Mouse (Mus musculus): Measurements from ENCODE around the gene Fstl5.

The Fstl5 gene

DNA sequence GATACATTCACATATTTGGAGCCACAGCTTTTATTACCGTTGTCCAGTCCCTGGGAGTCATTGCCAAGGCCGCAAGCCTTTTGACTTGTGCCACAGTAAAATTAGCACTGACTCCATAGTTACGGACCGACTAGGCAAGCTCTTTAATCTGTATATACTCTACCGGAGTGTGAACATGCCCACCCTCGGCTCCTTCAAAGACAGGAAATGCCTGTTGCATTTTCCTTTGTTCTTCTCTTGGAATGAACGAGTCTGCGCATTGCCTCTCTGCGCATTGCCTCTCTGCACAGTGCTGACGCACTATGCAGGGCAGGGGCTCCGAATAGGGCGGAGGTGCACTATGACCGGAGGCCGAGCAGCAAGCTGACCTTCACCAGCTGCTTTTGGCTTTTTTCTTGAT lies 434.7 kb downstream of the Fstl5 start:
- DNase-seq (ENCODE audit: low spot score): no peak

DNA sequence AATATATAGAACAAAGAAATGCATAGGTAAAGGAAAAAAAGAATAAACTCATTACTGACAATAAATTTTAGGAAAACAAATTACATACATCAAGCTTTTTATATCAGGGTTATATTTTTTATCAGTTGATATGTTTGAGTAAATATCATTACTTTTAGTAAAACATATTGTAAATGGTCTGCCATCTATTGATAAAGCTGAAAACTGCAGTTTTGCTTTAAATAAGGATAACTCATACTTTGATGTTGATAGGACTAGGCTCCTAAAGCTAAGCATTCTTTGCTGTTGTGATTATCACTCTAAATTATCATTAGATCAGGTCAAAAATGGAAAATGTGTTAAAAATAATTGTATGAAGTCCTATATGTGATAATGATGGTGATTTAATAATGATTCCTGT lies 493.3 kb downstream of the Fstl5 start:
- DNase-seq (ENCODE audit: low spot score): no peak

DNA sequence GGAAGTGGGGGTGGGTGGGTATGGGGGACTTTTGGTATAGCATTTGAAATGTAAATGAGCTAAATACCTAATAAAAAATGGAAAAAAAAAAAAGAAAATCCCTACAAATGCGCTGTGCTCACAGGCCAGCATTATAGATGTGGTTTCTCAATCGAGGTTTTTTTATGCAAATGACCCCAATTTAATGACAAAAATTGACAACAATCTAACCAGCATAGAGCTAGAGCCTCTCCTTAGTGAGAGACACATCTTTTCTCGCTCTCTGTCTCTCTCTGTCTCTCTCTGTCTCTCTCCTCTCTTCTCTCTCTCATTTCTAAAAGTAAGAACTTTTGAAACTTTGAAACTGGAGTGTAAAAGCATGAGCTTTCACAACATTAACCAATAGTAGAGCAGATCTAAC lies 498.4 kb downstream of the Fstl5 start:
- DNase-seq (ENCODE audit: low spot score): no peak

DNA sequence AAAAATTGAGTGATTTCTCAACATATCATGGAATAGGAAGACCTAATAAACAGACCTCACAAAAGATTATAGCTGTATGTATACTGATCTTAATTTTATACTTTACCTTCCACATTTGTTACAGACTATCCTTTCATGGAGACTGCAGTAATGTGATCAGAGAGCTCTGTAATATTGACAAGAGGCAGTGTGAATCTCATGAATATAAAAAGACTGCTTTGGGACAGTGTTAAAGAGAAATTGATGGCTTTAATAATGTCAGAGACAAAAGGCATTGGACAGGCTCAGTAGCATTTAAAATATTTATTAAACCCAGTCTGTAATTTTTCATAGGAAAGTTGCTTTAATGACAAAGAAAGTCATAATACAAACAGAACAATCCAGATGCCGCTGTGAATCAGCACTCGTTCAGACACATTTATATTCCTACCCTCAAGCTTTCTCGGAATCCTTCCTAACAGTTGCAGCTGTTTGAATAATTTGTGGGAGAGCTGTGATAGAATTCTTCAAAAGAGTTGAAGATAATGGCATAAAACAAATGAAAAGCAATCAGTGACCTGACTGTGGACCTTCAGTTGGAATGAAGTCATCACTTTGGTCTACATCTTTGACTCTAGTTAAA lies 499.0 kb downstream of the Fstl5 start:
- DNase-seq (ENCODE audit: low spot score): no peak

DNA sequence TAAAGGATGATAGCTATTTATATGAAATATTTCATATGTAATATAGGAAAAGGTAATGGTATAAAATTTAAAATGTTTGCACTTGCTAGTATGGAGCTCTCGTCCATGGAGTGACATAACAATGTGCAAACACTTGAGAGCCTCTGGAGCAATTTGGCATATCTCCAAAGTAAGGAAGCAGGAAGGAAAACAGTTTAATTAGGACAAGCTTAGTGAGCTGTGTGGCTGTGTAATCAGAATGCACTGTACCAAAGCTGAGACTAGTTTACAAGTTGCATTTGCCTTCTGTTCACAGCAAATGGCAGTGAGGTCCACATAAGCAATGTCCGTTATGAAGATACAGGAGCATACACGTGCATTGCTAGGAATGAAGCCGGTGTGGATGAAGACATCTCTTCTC lies 519.1 kb downstream of the Fstl5 start:
- DNase-seq (ENCODE audit: low spot score): no peak

DNA sequence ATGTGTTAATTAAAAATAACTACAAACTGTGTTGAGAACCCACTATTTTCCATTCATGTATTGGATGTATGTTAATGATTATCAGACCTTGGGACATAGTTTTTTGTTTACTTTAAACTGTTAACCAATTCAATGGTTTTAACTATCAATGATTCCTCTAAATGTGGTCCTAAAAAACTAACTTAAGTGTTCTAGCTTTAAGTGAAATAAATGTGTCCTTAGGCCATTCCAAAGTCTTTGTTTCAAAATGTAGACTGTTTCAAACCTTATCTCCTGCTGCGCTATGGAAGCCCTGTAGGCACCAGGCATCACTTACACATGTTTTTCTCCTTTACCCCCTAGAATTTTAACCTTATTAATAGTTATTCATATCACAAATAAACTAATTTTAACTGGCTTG lies 546.0 kb downstream of the Fstl5 start:
- DNase-seq (ENCODE audit: low spot score): no peak

DNA sequence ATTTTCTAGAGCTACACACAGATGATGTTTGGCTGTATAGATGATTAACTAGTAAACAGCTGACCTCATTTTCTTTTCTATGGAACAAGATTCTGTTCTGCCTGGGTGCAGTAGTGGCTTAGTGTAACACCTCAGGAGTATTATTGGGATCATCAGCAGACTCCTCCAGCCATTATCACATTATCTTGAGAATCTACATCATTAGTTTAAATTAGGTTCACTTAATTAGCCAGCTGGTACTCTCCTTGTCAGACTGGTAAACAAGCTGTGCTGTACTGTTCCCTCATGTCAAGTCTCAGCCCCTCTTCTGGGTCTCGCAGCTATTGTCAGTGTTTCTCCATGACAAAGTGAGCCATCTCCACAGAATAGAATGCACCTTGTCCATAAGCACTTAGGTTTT lies 580.2 kb downstream of the Fstl5 start:
- DNase-seq (ENCODE audit: low spot score): no peak

DNA sequence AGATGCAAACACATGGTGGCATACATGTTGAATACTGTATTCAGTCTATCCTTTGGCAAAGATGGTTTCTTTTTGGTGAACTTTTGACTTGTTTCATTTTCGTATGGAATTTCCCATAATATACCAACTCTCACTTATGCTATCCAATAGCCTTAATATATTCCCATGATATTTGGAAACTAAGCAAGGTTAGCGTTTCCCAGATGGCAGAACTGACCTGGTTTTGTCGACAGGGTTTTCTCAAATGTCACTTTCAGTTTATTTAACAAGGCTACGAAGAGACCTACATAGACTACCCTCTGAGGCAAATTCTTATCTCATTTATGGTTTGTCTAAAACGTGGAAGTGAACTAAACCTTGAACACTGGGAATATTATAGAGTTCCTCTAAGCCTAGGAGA lies 596.8 kb downstream of the Fstl5 start:
- DNase-seq (ENCODE audit: low spot score): no peak

DNA sequence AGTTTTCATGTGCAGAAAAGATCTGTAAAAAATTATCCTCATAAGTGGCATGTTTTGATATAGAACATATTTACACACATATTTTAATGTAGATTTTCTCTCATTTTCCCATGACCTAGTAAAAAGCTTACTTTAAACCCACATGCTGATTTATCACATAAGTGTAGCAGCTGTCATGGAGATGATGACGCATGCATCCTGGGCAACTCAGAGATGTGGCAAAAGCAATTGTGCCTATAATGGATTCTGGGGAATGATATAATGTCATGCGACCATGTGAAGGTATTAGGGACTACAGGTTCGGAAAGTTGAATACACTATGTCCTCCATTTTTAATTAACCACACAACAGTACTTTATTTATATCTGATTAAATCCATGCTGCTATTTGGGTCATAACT lies 601.9 kb downstream of the Fstl5 start:
- DNase-seq (ENCODE audit: low spot score): no peak

DNA sequence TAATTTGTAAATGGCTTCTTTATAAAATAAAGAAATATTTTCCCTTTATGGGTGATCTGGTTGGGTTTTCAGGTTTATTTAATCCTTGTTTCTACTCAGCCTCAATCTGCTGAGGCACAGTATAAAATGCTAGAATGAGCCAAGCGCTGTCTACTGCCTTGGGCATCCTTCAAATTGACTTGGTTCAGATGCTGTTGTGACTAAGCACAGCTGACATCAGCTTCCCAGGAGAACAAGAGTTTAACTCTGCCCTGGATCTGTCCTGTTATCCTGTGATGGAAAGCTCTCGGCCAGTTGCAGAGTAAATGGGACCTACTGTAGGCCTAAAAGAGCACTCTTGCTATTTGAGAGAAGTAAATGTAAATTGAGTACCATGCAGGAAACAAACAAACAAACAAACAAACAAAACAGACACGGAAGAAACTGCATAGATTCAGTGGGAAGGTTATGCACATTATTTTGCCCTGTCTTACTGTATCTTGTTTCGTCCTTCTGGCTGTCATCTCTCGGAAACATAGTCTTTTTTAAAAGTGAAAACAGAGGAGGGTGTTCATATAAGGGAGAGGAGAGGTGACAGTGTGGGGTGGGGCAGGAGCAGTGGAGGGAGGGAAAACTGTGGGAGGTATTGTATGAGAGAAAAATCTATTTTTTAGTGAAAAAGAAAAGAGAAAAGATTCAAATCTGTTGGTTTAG lies 605.9 kb downstream of the Fstl5 start:
- no peak for DNase-seq (ENCODE audit: low spot score)

DNA sequence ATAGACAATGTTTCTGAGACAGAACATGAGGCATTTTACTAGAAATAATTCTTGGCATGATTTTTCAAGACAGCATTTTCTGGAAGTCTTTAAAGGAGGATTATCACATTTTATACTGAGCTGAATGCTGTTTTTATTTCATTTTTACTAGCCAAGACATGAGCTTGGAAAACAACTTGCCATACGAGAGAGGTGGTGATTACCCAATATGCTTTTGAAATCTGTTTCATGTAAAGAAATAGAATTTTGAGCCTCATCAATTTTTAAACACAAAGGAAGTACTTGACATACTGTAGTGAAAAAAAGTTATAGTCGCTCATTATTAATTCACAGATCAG lies 606.4 kb downstream of the Fstl5 start:
- no peak for DNase-seq (ENCODE audit: low spot score)

DNA sequence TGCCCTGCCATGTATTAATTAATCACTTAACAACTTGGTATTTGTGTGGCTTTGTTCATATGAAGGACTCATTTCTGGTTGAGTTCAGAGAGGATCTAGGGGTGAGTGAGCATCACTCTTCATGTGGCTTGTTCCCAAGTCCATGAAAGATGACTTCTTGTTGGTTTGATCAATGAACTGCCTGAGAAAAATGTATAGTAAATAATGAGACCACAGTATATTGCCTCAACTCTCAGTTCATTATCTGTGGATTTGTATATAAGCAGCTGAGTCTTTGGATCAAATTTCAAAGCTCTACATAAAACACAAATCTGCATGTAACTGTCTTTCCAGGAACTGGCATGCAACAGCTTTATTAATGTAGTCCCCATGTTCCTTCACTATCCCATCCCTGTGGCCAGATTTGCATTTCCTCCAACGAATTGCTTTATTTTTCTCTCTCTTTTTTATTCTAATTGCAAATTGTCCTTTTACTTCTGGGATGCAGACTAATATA lies 623.1 kb downstream of the Fstl5 start:
- DNase-seq (ENCODE audit: low spot score): no peak

DNA sequence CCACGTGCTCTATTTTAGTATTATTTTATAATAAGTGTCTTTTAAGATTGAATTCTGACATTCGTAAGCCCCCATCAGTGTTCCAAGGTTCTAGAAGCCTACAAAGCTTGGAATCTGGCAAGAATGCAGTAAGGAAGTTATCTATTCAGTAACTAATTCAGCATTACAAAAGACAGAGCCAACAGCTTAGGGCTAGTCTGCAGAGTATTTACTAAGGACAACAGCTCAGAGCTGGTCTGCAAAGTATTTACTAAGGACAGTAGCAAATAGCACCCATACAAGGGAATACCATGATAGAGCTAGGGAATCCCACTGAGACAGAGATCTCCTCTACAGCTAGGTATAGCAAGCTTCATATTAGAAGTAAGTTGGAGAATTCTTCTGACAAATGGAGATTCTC lies 665.2 kb downstream of the Fstl5 start:
- no peak for DNase-seq (ENCODE audit: low spot score)
